In genomic region chr12:118314477-118314845, GRCm38 (mm10) we compare ENCODE assay signal across 29 mouse cellular contexts. TPM values are rescaled to one million over a fixed set of nuclear protein-coding genes. Genes with fewer than 3 reads are reported as not detected.
A peak's percentile ranks its signal among the peaks of the same experiment; 100 is the strongest.
DNase-seq lines count a peak whose midpoint lies in the region; ATAC-seq and TF ChIP-seq lines count a peak whose summit lies in the region.
"Had no signal": no experiment of that assay in that cellular context is flagged by ENCODE, and none has a peak within 500 bp of the region (broad histone marks: within the 10 kb centered on the region; RNA-seq: fewer than 3 reads in every experiment).

No protein-coding gene starts in this region.

- H3K27me3 ChIP-seq in embryonic facial prominence, embryonic 14.5 days (replicated peaks; ENCODE audit: control insufficient read depth, insufficient read depth, low read length), result no peaks in the 10 kb centered on the region
- no peaks in the 10 kb centered on the region for H3K27me3 ChIP-seq in embryonic facial prominence, embryonic 10.5 days (replicated peaks; ENCODE audit: low read depth, poor library complexity, severe bottlenecking)
- H3K27me3 ChIP-seq in thymus, adult 2 months (ENCODE audit: control insufficient read depth, insufficient read depth, low read length), result no peaks in the 10 kb centered on the region
- H3K27me3 ChIP-seq: embryonic facial prominence, embryonic 15.5 days; heart, embryonic 13.5 days had no signal

- no peak for TF ChIP-seq CTCF in thymus, adult 2 months (IDR thresholded peaks at IDR 0.05; ENCODE audit: borderline replicate concordance, control insufficient read depth, extremely low read depth, insufficient read depth, low read length, poor library complexity)

- no peak overlapping the region for H3K27ac ChIP-seq in embryonic facial prominence, embryonic 14.5 days (replicated peaks; ENCODE audit: low read depth, low read length)
- H3K27ac ChIP-seq in embryonic facial prominence, embryonic 10.5 days (replicated peaks), result no peak overlapping the region
- no peak overlapping the region for H3K27ac ChIP-seq in thymus, adult 2 months (ENCODE audit: control insufficient read depth, insufficient read depth, low read length)
- H3K27ac ChIP-seq: embryonic facial prominence, embryonic 15.5 days; heart, adult 2 months; heart, embryonic 10.5 days; heart, embryonic 13.5 days; hindbrain, embryonic 14.5 days; hindbrain, postnatal 0 days had no signal

- H3K9me3 ChIP-seq in embryonic facial prominence, embryonic 14.5 days (ENCODE audit: control insufficient read depth, low read length), result no peaks in the 10 kb centered on the region
- no peaks in the 10 kb centered on the region for H3K9me3 ChIP-seq in embryonic facial prominence, embryonic 10.5 days
- H3K9me3 ChIP-seq: embryonic facial prominence, embryonic 15.5 days; heart, embryonic 10.5 days; heart, embryonic 13.5 days had no signal

- ATAC-seq in embryonic facial prominence, embryonic 14.5 days (ENCODE audit: low read depth), result no peak
- ATAC-seq in megakaryocyte-erythroid progenitor cell, adult 5-6 weeks (replicated peaks; ENCODE audit: low FRiP score, low TSS enrichment, poor library complexity, severe bottlenecking), result 0 out of 2 replicates have a peak, but pooled peaks have one; percentile 29
- ATAC-seq: activated CD4-positive, CD25-positive, alpha-beta regulatory T cell, adult 4 months; CD4-positive, CD25-positive, alpha-beta regulatory T cell, adult 4 months; forebrain, embryonic 14.5 days; forebrain, postnatal 0 days; hindbrain, postnatal 0 days; inflammation-experienced regulatory T-cells, adult 6 months; intestine, postnatal 0 days had no signal

- H3K36me3 ChIP-seq in embryonic facial prominence, embryonic 14.5 days (ENCODE audit: control insufficient read depth, insufficient read depth, low read length), result no peaks in the 10 kb centered on the region
- no peaks in the 10 kb centered on the region for H3K36me3 ChIP-seq in embryonic facial prominence, embryonic 10.5 days (replicated peaks)
- no peaks in the 10 kb centered on the region for H3K36me3 ChIP-seq in thymus, adult 2 months (ENCODE audit: control insufficient read depth, insufficient read depth, low read length)
- H3K36me3 ChIP-seq: embryonic facial prominence, embryonic 15.5 days; heart, embryonic 10.5 days; heart, embryonic 13.5 days had no signal

- DNase-seq in embryonic facial prominence, embryonic 14.5 days (ENCODE audit: low spot score), result peak; percentile 35
- DNase-seq in embryonic facial prominence, embryonic 10.5 days (ENCODE audit: low spot score), result no peak
- peak; percentile 50 for DNase-seq in embryo, embryonic 11 days
- DNase-seq in skeletal muscle tissue, adult 2 months (ENCODE audit: low read depth, low spot score), result peak; percentile 19
- no peak for DNase-seq in right cerebral cortex, postnatal 14 days
- DNase-seq in thymus, adult 2 months, result no peak
- no peak for DNase-seq in layer of hippocampus, adult 11-12 months (ENCODE audit: low spot score)
- DNase-seq: adrenal gland, adult 8-10 months; adrenal gland, postnatal 25 days; cerebellum, adult 18-20 months; cerebellum, adult 9-11 months; cerebellum, postnatal 25 days; forebrain, postnatal 0 days; gastrocnemius, postnatal 10 days; gastrocnemius, postnatal 36 days; heart, adult 2 months; heart, postnatal 14 days; heart, postnatal 4 days had no signal

- H3K4me3 ChIP-seq in embryonic facial prominence, embryonic 14.5 days (ENCODE audit: low read depth, low read length), result no peak overlapping the region
- no peak overlapping the region for H3K4me3 ChIP-seq in embryonic facial prominence, embryonic 10.5 days
- H3K4me3 ChIP-seq in thymus, adult 2 months (ENCODE audit: control insufficient read depth, insufficient read depth, low read length), result no peak overlapping the region
- H3K4me3 ChIP-seq: embryonic facial prominence, embryonic 15.5 days; heart, adult 2 months; heart, embryonic 10.5 days; heart, embryonic 13.5 days had no signal

- WGBS in embryonic facial prominence, embryonic 14.5 days, result 49% methylated on average over 2 of the region's 2 CpGs
- 53% methylated on average over 2 of the region's 2 CpGs for WGBS in embryonic facial prominence, embryonic 10.5 days
- WGBS in thymus, adult 2 months, result 86% methylated on average over 2 of the region's 2 CpGs

- no peak overlapping the region for H3K9ac ChIP-seq in embryonic facial prominence, embryonic 14.5 days (ENCODE audit: low read depth, low read length)
- H3K9ac ChIP-seq: embryonic facial prominence, embryonic 15.5 days; forebrain, postnatal 0 days; heart, embryonic 13.5 days; hindbrain, embryonic 14.5 days had no signal

- no peak for TF ChIP-seq POLR2A in thymus, adult 2 months (IDR thresholded peaks at IDR 0.05; ENCODE audit: control insufficient read depth, extremely low read depth, insufficient read depth, low read length, poor library complexity)

- H3K4me2 ChIP-seq in embryonic facial prominence, embryonic 14.5 days (ENCODE audit: low read depth, low read length), result no peak overlapping the region
- H3K4me2 ChIP-seq: embryonic facial prominence, embryonic 15.5 days; heart, embryonic 13.5 days; hindbrain, embryonic 14.5 days had no signal

- H3K4me1 ChIP-seq in embryonic facial prominence, embryonic 14.5 days (ENCODE audit: control insufficient read depth, insufficient read depth, low read length), result no peaks in the 10 kb centered on the region
- peaks cover 6% of the 10 kb centered on the region; the same call in 1 of the 2 replicates for H3K4me1 ChIP-seq in embryonic facial prominence, embryonic 10.5 days
- no peaks in the 10 kb centered on the region for H3K4me1 ChIP-seq in thymus, adult 2 months (replicated peaks; ENCODE audit: control insufficient read depth, insufficient read depth, low read length)
- H3K4me1 ChIP-seq: embryonic facial prominence, embryonic 15.5 days had no signal

RNA-seq across cellular contexts. Expression of gene Sp4, which starts 13.2 kb away (rescaled TPM):
- 8.3 and 9.7 TPM in 2 replicates for polyA plus RNA-seq in embryonic facial prominence, embryonic 14.5 days (2014; fragmentation: Nextera tagmentation; extraction: Ambion mirVana)
- 11.0 and 11.9 TPM in 2 replicates for polyA plus RNA-seq in embryonic facial prominence, embryonic 10.5 days (2016; fragmentation: Nextera tagmentation; extraction: Ambion mirVana)
- 24.5 and 31.1 TPM in 2 replicates for total RNA-seq in megakaryocyte-erythroid progenitor cell, adult 5-6 weeks (2014; fragmentation: Nextera tagmentation)
- 33.3 and 38.4 TPM in 2 replicates for total RNA-seq in megakaryocyte-erythroid progenitor cell, adult 5-6 weeks (2017)
- polyA plus RNA-seq in thymus, adult 2 months (2012; rRNA removed), result 27.8 and 29.3 TPM in 2 replicates

Comparison
In these comparisons a context has a peak if more than half of its experiments do, and no peak if none do; other contexts are left out.
1. DNase-seq: peak in embryonic facial prominence, embryonic 14.5 days (single experiment), embryo, embryonic 11 days (single experiment) and skeletal muscle tissue, adult 2 months (single experiment); none in embryonic facial prominence, embryonic 10.5 days (single experiment), right cerebral cortex, postnatal 14 days (single experiment), thymus, adult 2 months (single experiment) and layer of hippocampus, adult 11-12 months (single experiment).